Mouse (Mus musculus): ENCODE results near the gene Zfp326.

DNA sequence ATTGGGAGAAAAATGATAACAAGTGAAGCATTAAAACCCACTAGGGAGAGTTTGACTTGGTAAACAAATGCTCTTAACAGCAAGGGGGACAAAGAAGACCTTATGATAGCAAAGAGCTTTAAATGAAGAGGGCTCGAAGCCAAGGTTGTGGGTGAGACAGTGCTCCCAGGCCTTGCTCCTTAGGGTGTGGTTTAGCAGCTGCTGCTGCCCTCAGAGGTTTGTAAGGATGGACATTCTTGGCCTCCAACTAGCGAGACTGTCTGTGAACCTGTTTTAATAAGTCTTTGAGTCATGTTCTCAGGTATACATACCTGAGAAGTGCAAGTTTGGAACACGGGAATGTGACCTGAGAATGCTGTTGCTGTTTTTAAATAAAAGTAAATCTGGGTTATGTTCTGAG is 2.6 kb upstream of the Zfp326 start:
- TF ChIP-seq CTCF (IDR thresholded peaks at IDR 0.05; ENCODE audit: control insufficient read depth, insufficient read depth, insufficient read length) (no peak), CEBPB (IDR thresholded peaks at IDR 0.05; ENCODE audit: low read depth) (no peak)
